Mouse (Mus musculus): ENCODE data around the gene Fstl3.

GRCm38 (mm10) chr10:79732500-79732899 is 44.6 kb upstream of the Fstl3 start:
- TF ChIP-seq CTCF (IDR thresholded peaks at IDR 0.05; ENCODE audit: control insufficient read depth, insufficient read depth, low read length) (peak; percentile 65), POLR2A (IDR thresholded peaks at IDR 0.05; ENCODE audit: borderline replicate concordance, control insufficient read depth, low read depth, low read length) (no peak)
